Mouse (Mus musculus) ES-Bruce4 (cell line): Measurements from ENCODE around the gene Cmtm6.

Source experiments
- CTCF ChIP-seq: IDR thresholded peaks from one replicate; pipeline ENCODE4 v1.8.1; 2011; ENCODE audit warnings: low read depth, low read length
- EP300 ChIP-seq: IDR thresholded peaks from 2 replicates; pipeline ENCODE4 v1.6.1; 2011; ENCODE audit warnings: low read depth, low read length; ENCODE audit not compliant: insufficient read depth
- POLR2A ChIP-seq: IDR thresholded peaks from one replicate; pipeline ENCODE4 v1.8.1; 2011; ENCODE audit warnings: low read length; ENCODE audit not compliant: insufficient read depth

GRCm38 (mm10) chr9:114788697-114789096 lies 57.8 kb downstream of the Cmtm6 start:
- TF ChIP-seq CTCF = no peak
- TF ChIP-seq POLR2A = no peak
- TF ChIP-seq EP300 = no peak
